Mouse (Mus musculus): ENCODE data around the gene Atpaf1. TPM values are rescaled to one million over a fixed set of nuclear protein-coding genes. Genes with fewer than 3 reads are reported as not detected.

Atpaf1 gene
- polyA plus RNA-seq, 1 experiment, result 9.2 TPM

DNA sequence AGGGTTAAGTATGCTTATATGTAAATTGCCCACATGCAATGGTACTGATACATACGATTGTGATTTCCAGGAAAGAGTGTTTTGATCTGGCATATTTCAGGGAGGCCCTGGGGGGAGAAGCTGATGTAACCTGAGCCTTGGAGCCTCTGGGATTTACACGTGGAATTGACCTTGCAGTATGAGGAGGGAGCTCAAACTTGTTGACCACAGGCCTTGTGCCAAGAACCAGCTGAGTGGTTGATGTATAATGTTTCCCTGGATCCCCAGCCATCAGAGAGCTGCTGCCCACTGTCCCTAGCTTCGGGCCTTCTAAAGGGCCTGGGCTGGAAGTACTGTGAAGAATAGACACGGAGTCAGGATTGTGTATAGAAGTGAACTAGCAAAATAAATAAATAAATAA lies 55.3 kb downstream of the Atpaf1 start:
- 58% methylated on average over 4 of the region's 4 CpGs for WGBS
- Histone ChIP-seq H3K4me1 (ENCODE audit: control insufficient read depth, insufficient read depth, low read length) (no peaks in the 10 kb centered on the region; the same call in 1 of the 2 replicates), H3K4me3 (replicated peaks; ENCODE audit: control insufficient read depth, low read depth, low read length) (peak overlapping the region; percentile 44), H3K27ac (ENCODE audit: control insufficient read depth, insufficient read depth, low read depth, low read length, poor library complexity) (no peak overlapping the region)
- TF ChIP-seq CTCF (IDR thresholded peaks at IDR 0.05; ENCODE audit: control insufficient read depth, insufficient read depth, low read length) (no peak), POLR2A (IDR thresholded peaks at IDR 0.05; ENCODE audit: borderline replicate concordance, control insufficient read depth, low read depth, low read length) (no peak)

DNA sequence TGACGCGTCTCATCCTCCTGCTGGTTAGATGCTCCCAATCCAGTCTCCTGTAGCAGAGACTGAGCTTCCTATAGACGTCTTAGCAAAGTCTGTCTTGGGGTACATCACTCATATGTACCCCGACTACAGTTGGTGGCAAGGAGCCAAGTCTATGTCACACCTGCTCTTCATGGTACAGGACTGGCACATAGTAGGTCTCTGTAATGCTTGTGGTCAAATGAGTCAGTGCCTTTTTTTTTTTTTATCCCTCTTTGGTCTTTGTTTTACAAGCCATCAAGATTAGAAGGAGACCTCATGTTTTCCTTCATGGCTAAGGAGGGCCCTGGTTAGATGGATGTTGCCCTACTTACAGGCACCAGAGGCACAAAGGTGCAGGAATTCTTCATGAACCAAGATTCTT lies 56.2 kb downstream of the Atpaf1 start:
- no peak overlapping the region for H3K4me3 ChIP-seq (replicated peaks; ENCODE audit: control insufficient read depth, low read depth, low read length)
- TF ChIP-seq POLR2A (IDR thresholded peaks at IDR 0.05; ENCODE audit: borderline replicate concordance, control insufficient read depth, low read depth, low read length), result no peak
- TF ChIP-seq CTCF (IDR thresholded peaks at IDR 0.05; ENCODE audit: control insufficient read depth, insufficient read depth, low read length), result no peak
- no peaks in the 10 kb centered on the region; the same call in 1 of the 2 replicates for H3K4me1 ChIP-seq (ENCODE audit: control insufficient read depth, insufficient read depth, low read length)
- WGBS, result 82% methylated on average over 4 of the region's 4 CpGs
- H3K27ac ChIP-seq (ENCODE audit: control insufficient read depth, insufficient read depth, low read depth, low read length, poor library complexity), result no peak overlapping the region

DNA sequence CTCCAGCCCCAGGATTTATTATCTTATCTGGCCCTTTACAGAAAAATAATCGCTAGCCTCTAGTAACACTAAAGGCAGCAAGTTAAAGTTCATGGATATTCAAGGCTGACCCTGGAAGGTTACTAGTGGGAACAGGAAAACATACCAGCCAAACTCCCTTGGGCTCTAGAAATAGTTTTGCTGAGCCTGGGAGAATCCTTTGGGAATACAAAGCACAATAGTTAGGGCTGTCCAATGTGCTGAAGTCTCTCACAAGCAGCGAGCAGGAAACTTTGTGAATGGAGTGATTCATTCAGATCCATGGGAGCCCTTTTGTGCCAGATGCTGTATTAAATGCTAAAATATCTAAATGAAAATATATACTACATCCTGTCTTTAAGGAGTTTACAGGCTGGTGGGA lies 62.0 kb downstream of the Atpaf1 start:
- TF ChIP-seq CTCF (IDR thresholded peaks at IDR 0.05; ENCODE audit: control insufficient read depth, insufficient read depth, low read length), result no peak
- TF ChIP-seq POLR2A (IDR thresholded peaks at IDR 0.05; ENCODE audit: borderline replicate concordance, control insufficient read depth, low read depth, low read length), result no peak
- WGBS, result 79% methylated on average over 2 of the region's 2 CpGs
- H3K4me1 ChIP-seq (ENCODE audit: control insufficient read depth, insufficient read depth, low read length), result peaks cover 17% of the 10 kb centered on the region
- H3K4me3 ChIP-seq (replicated peaks; ENCODE audit: control insufficient read depth, low read depth, low read length), result no peak overlapping the region
- peak overlapping the region; percentile 7; the same call in 1 of the 2 replicates for H3K27ac ChIP-seq (ENCODE audit: control insufficient read depth, insufficient read depth, low read depth, low read length, poor library complexity)

DNA sequence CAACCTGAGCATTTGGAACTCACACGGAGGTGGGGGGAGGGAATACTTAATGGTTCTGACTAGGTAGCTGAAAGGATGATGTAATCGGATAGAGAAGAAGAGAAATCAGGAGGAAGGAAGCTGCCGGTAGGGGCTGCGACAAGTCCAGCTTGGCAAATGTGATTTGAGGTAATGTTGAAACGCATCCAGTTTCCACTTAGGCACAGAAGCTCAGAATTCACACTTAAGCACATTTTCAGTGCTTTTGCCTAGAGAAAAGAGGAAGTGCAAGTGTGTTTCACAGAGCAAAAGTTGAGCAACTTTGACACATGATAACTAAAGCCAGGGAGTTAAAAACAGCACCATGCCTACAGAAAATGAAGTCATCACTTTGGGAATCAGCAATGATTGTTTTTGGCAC lies 62.8 kb downstream of the Atpaf1 start:
- H3K27ac ChIP-seq (ENCODE audit: control insufficient read depth, insufficient read depth, low read depth, low read length, poor library complexity), result peak overlapping the region; percentile 85
- peaks cover 17% of the 10 kb centered on the region for H3K4me1 ChIP-seq (ENCODE audit: control insufficient read depth, insufficient read depth, low read length)
- no peak overlapping the region for H3K4me3 ChIP-seq (replicated peaks; ENCODE audit: control insufficient read depth, low read depth, low read length)
- no peak for TF ChIP-seq POLR2A (IDR thresholded peaks at IDR 0.05; ENCODE audit: borderline replicate concordance, control insufficient read depth, low read depth, low read length)
- TF ChIP-seq CTCF (IDR thresholded peaks at IDR 0.05; ENCODE audit: control insufficient read depth, insufficient read depth, low read length), result no peak
- 4% methylated on average over 5 of the region's 5 CpGs for WGBS

DNA sequence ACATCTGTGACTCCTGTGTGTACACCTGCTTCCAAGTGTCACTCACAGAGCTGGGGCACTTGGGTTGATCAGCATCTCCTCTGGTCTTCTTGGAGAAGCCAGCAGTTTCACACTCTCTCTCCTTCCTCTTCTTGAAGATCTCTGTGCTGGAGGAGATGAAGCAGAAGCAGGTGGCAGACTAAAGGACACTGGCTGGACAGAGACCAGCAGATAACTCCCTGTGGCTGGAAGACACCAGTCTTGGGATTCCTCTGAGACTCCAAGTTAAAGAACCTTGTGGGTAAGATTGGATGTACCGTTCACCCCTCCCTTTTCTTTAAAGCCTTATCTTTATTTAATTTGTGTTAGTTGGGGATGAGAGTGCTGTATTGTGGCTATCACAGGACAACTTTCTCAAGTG lies 63.5 kb downstream of the Atpaf1 start:
- no peak for TF ChIP-seq CTCF (IDR thresholded peaks at IDR 0.05; ENCODE audit: control insufficient read depth, insufficient read depth, low read length)
- TF ChIP-seq POLR2A (IDR thresholded peaks at IDR 0.05; ENCODE audit: borderline replicate concordance, control insufficient read depth, low read depth, low read length), result no peak
- Histone ChIP-seq H3K27ac (ENCODE audit: control insufficient read depth, insufficient read depth, low read depth, low read length, poor library complexity) (peak overlapping the region; percentile 85), H3K4me3 (replicated peaks; ENCODE audit: control insufficient read depth, low read depth, low read length) (no peak overlapping the region), H3K4me1 (ENCODE audit: control insufficient read depth, insufficient read depth, low read length) (peaks cover 17% of the 10 kb centered on the region)
- 39% methylated on average over 1 of the region's 1 CpGs for WGBS

DNA sequence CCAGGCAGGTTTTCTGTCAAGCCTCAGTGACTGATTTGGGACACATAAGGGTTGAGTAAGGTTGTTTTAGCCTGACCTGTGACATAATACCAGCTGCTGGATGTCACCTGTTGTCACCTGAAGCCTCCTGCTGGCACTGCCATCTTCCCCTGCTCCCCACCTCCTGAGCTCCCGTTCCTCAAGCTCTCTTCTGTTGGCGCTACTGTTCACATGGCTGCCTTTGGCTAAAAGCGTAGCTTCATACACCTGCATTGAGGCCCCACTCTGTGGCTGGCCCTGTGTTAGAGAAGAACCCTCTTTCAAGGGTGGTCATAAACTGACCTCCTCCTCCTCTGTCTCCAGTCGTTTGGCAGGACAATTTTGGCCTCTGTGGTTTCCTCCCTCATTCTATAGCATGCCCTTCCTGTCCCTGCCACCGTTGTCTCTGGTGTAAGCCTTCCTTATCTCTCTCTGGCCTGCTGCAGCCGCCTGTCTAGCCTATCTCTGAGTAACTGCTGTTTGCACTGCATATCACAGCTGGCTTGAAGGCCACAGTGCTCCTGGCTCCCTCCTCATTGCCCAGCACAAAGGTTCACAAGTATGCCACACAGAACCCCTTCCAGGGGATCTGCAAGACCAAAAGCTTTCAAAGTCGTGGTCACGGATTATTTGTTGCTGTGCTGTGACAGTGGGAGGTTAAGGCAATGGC lies 64.5 kb downstream of the Atpaf1 start:
- WGBS, result 25% methylated on average over 8 of the region's 8 CpGs
- peaks cover 17% of the 10 kb centered on the region for H3K4me1 ChIP-seq (ENCODE audit: control insufficient read depth, insufficient read depth, low read length)
- peak overlapping the region; percentile 15 for H3K4me3 ChIP-seq (replicated peaks; ENCODE audit: control insufficient read depth, low read depth, low read length)
- no peak for TF ChIP-seq CTCF (IDR thresholded peaks at IDR 0.05; ENCODE audit: control insufficient read depth, insufficient read depth, low read length)
- no peak for TF ChIP-seq POLR2A (IDR thresholded peaks at IDR 0.05; ENCODE audit: borderline replicate concordance, control insufficient read depth, low read depth, low read length)
- H3K27ac ChIP-seq (ENCODE audit: control insufficient read depth, insufficient read depth, low read depth, low read length, poor library complexity), result peak overlapping the region; percentile 91

DNA sequence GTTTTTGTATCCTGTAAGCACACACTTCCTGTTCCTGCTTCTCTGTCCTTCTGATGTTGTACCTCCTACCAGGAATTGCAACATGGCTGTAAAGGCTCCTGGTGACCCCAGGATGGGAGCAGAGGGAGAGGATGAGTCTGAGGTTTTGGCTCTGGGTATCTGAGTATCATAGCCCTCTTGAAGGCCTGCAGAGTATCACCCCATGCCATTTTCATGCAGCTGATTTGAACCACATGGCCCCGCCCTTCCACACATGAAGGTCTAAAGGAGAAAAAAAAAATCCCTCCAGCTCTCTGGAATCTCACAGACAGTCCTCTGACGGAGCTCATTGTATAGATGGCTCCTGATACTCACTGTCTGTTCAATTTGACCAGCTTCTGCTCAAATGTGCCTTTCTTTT lies 65.5 kb downstream of the Atpaf1 start:
- 77% methylated on average over 2 of the region's 2 CpGs for WGBS
- Histone ChIP-seq H3K4me3 (replicated peaks; ENCODE audit: control insufficient read depth, low read depth, low read length) (no peak overlapping the region), H3K27ac (ENCODE audit: control insufficient read depth, insufficient read depth, low read depth, low read length, poor library complexity) (peak overlapping the region; percentile 47; the same call in 1 of the 2 replicates), H3K4me1 (ENCODE audit: control insufficient read depth, insufficient read depth, low read length) (peaks cover 17% of the 10 kb centered on the region)
- no peak for TF ChIP-seq POLR2A (IDR thresholded peaks at IDR 0.05; ENCODE audit: borderline replicate concordance, control insufficient read depth, low read depth, low read length)
- no peak for TF ChIP-seq CTCF (IDR thresholded peaks at IDR 0.05; ENCODE audit: control insufficient read depth, insufficient read depth, low read length)

DNA sequence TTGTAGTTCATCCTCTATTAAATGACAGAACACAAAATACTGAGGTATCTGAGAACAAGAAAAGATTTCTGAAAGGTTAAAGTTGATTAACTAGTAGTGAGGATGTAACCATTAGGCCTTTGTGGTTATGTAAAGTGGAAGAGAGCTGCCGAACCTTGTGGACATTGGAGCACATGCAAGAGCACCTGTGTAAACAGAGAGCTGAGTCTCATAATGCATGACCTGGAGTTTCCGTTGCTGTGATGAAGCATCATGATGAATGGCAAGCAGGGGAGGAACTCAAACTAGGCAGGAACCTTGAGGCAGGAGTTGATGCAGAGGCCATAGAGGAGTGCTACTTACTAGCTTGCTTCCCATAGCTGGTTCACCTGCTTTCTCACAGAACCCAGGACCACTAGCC lies 66.0 kb downstream of the Atpaf1 start:
- Histone ChIP-seq H3K4me1 (ENCODE audit: control insufficient read depth, insufficient read depth, low read length) (peaks cover 18% of the 10 kb centered on the region), H3K27ac (ENCODE audit: control insufficient read depth, insufficient read depth, low read depth, low read length, poor library complexity) (no peak overlapping the region), H3K4me3 (replicated peaks; ENCODE audit: control insufficient read depth, low read depth, low read length) (no peak overlapping the region)
- WGBS, result 70% methylated on average over 2 of the region's 2 CpGs
- TF ChIP-seq CTCF (IDR thresholded peaks at IDR 0.05; ENCODE audit: control insufficient read depth, insufficient read depth, low read length) (no peak), POLR2A (IDR thresholded peaks at IDR 0.05; ENCODE audit: borderline replicate concordance, control insufficient read depth, low read depth, low read length) (no peak)
